Mouse (Mus musculus) C2C12 (cell line): ENCODE measurements around the gene Trak2. TPM values are rescaled to one million over a fixed set of nuclear protein-coding genes. Genes with fewer than 3 reads are reported as not detected.
"Not testable (repeated sequence)": the region's sequence is repeated elsewhere in the genome, so short reads cannot be mapped to it uniquely, and the experiment has no call there.

Experiments used
- H3K27me3 ChIP-seq: one replicate; pipeline ENCODE4 v1.6.1; 2011; ENCODE audit not compliant: control insufficient read depth, insufficient read depth, insufficient read length
- H3K36me3 ChIP-seq: one replicate; pipeline ENCODE4 v1.6.1; 2011; ENCODE audit not compliant: control insufficient read depth, insufficient read depth
- H3K4me3 ChIP-seq: one replicate; pipeline ENCODE4 v1.5.1; 2011; ENCODE audit warnings: mild to moderate bottlenecking, control low read depth; ENCODE audit not compliant: poor library complexity, insufficient read depth, severe bottlenecking
- H3K79me2 ChIP-seq: one replicate; pipeline ENCODE4 v1.6.1; 2011; ENCODE audit not compliant: control insufficient read depth, insufficient read depth
- H3K79me3 ChIP-seq: one replicate; pipeline ENCODE4 v1.6.1; 2011; ENCODE audit warnings: low read depth, control low read depth
- H3ac ChIP-seq: one replicate; pipeline ENCODE3; 2011; ENCODE audit warnings: low read depth; ENCODE audit not compliant: control insufficient read depth, insufficient read length
- CEBPB ChIP-seq: IDR thresholded peaks from one replicate; pipeline ENCODE4 v1.6.1; 2011; ENCODE audit warnings: low read depth, mild to moderate bottlenecking, control low read depth, moderate library complexity
- CTCF ChIP-seq: IDR thresholded peaks from one replicate; pipeline ENCODE4 v1.5.1; 2011; ENCODE audit not compliant: control insufficient read depth, insufficient read depth, insufficient read length
- FOSL1 ChIP-seq: IDR thresholded peaks from one replicate; pipeline ENCODE4 v1.8.0; 2011; ENCODE audit warnings: mild to moderate bottlenecking, low read length; ENCODE audit not compliant: poor library complexity, insufficient read depth, severe bottlenecking
- MAX ChIP-seq: IDR thresholded peaks from one replicate; pipeline ENCODE4 v1.6.1; 2011; ENCODE audit warnings: mild to moderate bottlenecking, control low read depth
- MYOD1 ChIP-seq: IDR thresholded peaks from one replicate; pipeline ENCODE4 v1.6.1; 2011; ENCODE audit warnings: low read depth; ENCODE audit not compliant: control insufficient read depth, insufficient read length
- MYOG ChIP-seq: IDR thresholded peaks from one replicate; pipeline ENCODE4 v1.6.1; 2011; ENCODE audit not compliant: control insufficient read depth, insufficient read length; ENCODE audit errors: extremely low read depth
- USF1 ChIP-seq: IDR thresholded peaks from one replicate; pipeline ENCODE4 v1.6.1; 2011; ENCODE audit warnings: low read depth, mild to moderate bottlenecking, control low read depth, moderate library complexity
- polyA plus RNA-seq: library from polyadenylated mRNA; unstranded; fragments of >200 nt; fragmentation: generic; extraction: Trizol; gene quantifications from one replicate; pipeline ENCODE4 v1.2.1, GENCODE M21; 2012; ENCODE audit warnings: missing spikeins

Gene Trak2
- polyA plus RNA-seq, 1 experiment: 12.2 TPM

GRCm38 (mm10) chr1:58967534-58967933, 5.7 kb downstream of the Trak2 start:
- Histone ChIP-seq H3K79me3 (peaks cover 89% of the 10 kb centered on the region), H3K4me3 (no peak overlapping the region), H3K36me3 (no peaks in the 10 kb centered on the region), H3K79me2 (peaks cover 100% of the 10 kb centered on the region), H3K27me3 (no peaks in the 10 kb centered on the region), H3ac (no peak overlapping the region)
- TF ChIP-seq MYOD1: no peak
- no peak for TF ChIP-seq MAX
- TF ChIP-seq CEBPB: no peak

- Histone ChIP-seq H3K27me3 (no peaks in the 10 kb centered on the region), H3K36me3 (no peaks in the 10 kb centered on the region), H3K79me3 (peaks cover 77% of the 10 kb centered on the region), H3K4me3 (no peak overlapping the region), H3K79me2 (peaks cover 100% of the 10 kb centered on the region), H3ac (no peak overlapping the region)
- TF ChIP-seq MYOG (no peak), USF1 (no peak), MYOD1 (no peak)
Observed at GRCm38 (mm10) chr1:58962865-58963264, 10.4 kb downstream of the Trak2 start.

GRCm38 (mm10) chr1:58962418-58962817, 10.8 kb downstream of the Trak2 start:
- Histone ChIP-seq H3ac (no peak overlapping the region), H3K4me3 (no peak overlapping the region)
- TF ChIP-seq USF1: no peak
- TF ChIP-seq MYOG: no peak
- TF ChIP-seq CTCF: no peak

GRCm38 (mm10) chr1:58961152-58961893, 11.9 kb downstream of the Trak2 start:
- no peaks in the 10 kb centered on the region for H3K27me3 ChIP-seq
- peaks cover 76% of the 10 kb centered on the region for H3K79me3 ChIP-seq
- H3ac ChIP-seq: no peak overlapping the region
- no peaks in the 10 kb centered on the region for H3K36me3 ChIP-seq
- H3K79me2 ChIP-seq: peaks cover 100% of the 10 kb centered on the region
- no peak for TF ChIP-seq MAX
- TF ChIP-seq MYOD1: no peak
- TF ChIP-seq CEBPB: no peak
- TF ChIP-seq USF1: no peak
- TF ChIP-seq CTCF: no peak
- no peak for TF ChIP-seq MYOG
- no peak for TF ChIP-seq FOSL1
- H3K4me3 ChIP-seq: no peak overlapping the region

More at GRCm38 (mm10) chr1:58962418-58962817, 10.8 kb downstream of the Trak2 start:
- Histone ChIP-seq H3K79me3 (peaks cover 78% of the 10 kb centered on the region), H3K79me2 (peaks cover 100% of the 10 kb centered on the region), H3K36me3 (no peaks in the 10 kb centered on the region), H3K27me3 (no peaks in the 10 kb centered on the region)

GRCm38 (mm10) chr1:58959682-58960081, 13.5 kb downstream of the Trak2 start:
- Histone ChIP-seq H3K79me3 (peaks cover 74% of the 10 kb centered on the region), H3K4me3 (no peak overlapping the region), H3K36me3 (no peaks in the 10 kb centered on the region)

GRCm38 (mm10) chr1:58958789-58959526, 14.3 kb downstream of the Trak2 start:
- peaks cover 75% of the 10 kb centered on the region for H3K79me3 ChIP-seq
- H3ac ChIP-seq, H3K4me3 ChIP-seq, H3K36me3 ChIP-seq, H3K27me3 ChIP-seq: not testable (repeated sequence)
- H3K79me2 ChIP-seq: peaks cover 100% of the 10 kb centered on the region

More at GRCm38 (mm10) chr1:58959682-58960081, 13.5 kb downstream of the Trak2 start:
- Histone ChIP-seq H3K79me2 (peaks cover 100% of the 10 kb centered on the region), H3ac (no peak overlapping the region), H3K27me3 (no peaks in the 10 kb centered on the region)
- TF ChIP-seq MAX: no peak
- no peak for TF ChIP-seq MYOD1
- TF ChIP-seq FOSL1: no peak
- no peak for TF ChIP-seq MYOG
- no peak for TF ChIP-seq USF1
- TF ChIP-seq CEBPB: no peak
- no peak for TF ChIP-seq CTCF
